Mouse (Mus musculus) small intestine, adult 2 months (tissue): ENCODE data around the gene Sp140.

Experiments
- CTCF ChIP-seq: fragments of 200-500 bp; IDR thresholded peaks from 2 replicates; pipeline ENCODE4 v1.5.1; 2012; ENCODE audit warnings: low read depth, mild to moderate bottlenecking, control low read depth, inconsistent platforms, low read length, moderate library complexity, mixed read lengths; ENCODE audit not compliant: insufficient replicate concordance, insufficient read length; ENCODE audit errors: extremely low read depth
- POLR2A ChIP-seq: fragments of 200-500 bp; IDR thresholded peaks from 2 replicates; pipeline ENCODE4 v1.6.1; 2012; ENCODE audit warnings: low read depth, mild to moderate bottlenecking, control low read depth, inconsistent platforms, low read length, moderate library complexity

GRCm38 (mm10) chr1:85686666-85687065 is 86.5 kb downstream of the Sp140 start:
- TF ChIP-seq CTCF (no peak), POLR2A (no peak)
